Comparison of ENCODE assay signal across 9 mouse cellular contexts in the genomic region with DNA sequence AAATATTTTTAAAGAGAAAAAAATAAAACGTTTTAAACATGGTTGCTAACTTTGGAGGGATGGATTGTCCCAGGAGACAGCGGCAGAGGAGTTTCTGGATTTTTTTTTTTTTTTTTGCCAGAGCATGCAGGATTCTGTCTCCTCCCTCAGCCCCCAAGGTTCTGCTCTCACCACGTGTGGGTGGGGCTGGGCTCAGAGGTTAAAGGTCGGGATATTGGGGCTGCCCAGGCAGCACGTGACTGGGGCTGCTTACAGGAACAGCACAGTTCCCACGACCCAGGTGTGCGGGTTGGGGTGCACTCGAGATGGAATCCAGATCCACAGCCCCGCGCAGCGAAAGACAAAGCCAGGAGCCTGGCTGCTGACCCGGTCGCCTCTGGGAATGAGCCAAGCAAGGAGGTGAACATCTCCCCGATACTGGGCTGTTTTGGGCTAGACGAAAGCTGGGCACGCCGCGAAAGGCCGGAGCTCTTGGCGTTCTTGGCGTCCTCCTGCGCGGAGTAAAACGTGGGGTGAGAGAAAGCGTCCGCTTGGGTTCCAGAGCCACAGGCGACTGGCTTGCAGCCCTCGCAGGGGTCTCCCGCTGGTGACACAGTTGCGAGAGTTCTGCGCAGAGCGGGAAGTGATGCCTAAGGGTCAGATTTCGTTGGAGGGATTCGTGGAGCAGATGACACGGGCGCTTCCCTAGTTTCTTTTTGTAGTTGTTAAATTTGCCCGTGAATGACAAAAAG. TPM values are rescaled to one million over a fixed set of nuclear protein-coding genes. Genes with fewer than 3 reads are reported as not detected.
DNase-seq lines count a peak whose midpoint lies in the region; ATAC-seq and TF ChIP-seq lines count a peak whose summit lies in the region.
"Had no signal": no experiment of that assay in that cellular context is flagged by ENCODE, and none has a peak within 500 bp of the region (broad histone marks: within the 10 kb centered on the region; RNA-seq: fewer than 3 reads in every experiment).

No protein-coding gene starts in this region.

- no peak overlapping the region for H3K4me2 ChIP-seq in kidney, embryonic 14.5 days (replicated peaks; ENCODE audit: low read depth, low read length)

- peaks cover 20% of the 10 kb centered on the region; the same call in 1 of the 2 replicates for H3K4me1 ChIP-seq in kidney, embryonic 14.5 days (ENCODE audit: control insufficient read depth, insufficient read depth, low read length)
- peaks cover 56% of the 10 kb centered on the region for H3K4me1 ChIP-seq in hindbrain, embryonic 10.5 days (replicated peaks)

- H3K9ac ChIP-seq in kidney, embryonic 14.5 days (ENCODE audit: low read depth, low read length), result no peak overlapping the region

- H3K27ac ChIP-seq in kidney, embryonic 14.5 days (ENCODE audit: low read depth, low read length), result no peak overlapping the region
- 0 out of 2 replicates have a peak overlapping the region, but pooled peaks have one; percentile 56 for H3K27ac ChIP-seq in hindbrain, embryonic 10.5 days

- H3K27me3 ChIP-seq in kidney, embryonic 14.5 days (ENCODE audit: control insufficient read depth, insufficient read depth, low read length), result peaks cover 76% of the 10 kb centered on the region
- H3K27me3 ChIP-seq in hindbrain, embryonic 10.5 days (ENCODE audit: insufficient read depth, poor library complexity, severe bottlenecking), result peaks cover 79% of the 10 kb centered on the region

- no peak for DNase-seq in kidney, adult 8-10 months
- peak; percentile 43 for DNase-seq in brain, embryonic 14.5 days (ENCODE audit: low read depth)
- peak; percentile 66 for DNase-seq in hindbrain, embryonic 10.5 days (ENCODE audit: low spot score)
- DNase-seq in mesoderm, embryonic 11.5 days (ENCODE audit: low read depth, low spot score), result peak; percentile 35
- no peak for DNase-seq in c-Kit-positive CD71-positive TER-119-positive erythroid progenitor cells, embryonic 14.5 days (ENCODE audit: low spot score)
- no peak for DNase-seq in right cerebral cortex, postnatal 14 days

- H3K4me3 ChIP-seq in kidney, embryonic 14.5 days (ENCODE audit: low read length), result peak overlapping the region; percentile 9
- peak overlapping the region; percentile 36 for H3K4me3 ChIP-seq in hindbrain, embryonic 10.5 days

- H3K36me3 ChIP-seq in kidney, embryonic 14.5 days (ENCODE audit: control insufficient read depth, insufficient read depth, low read length), result peaks cover 4% of the 10 kb centered on the region; the same call in 1 of the 2 replicates
- peaks cover under 1% of the 10 kb centered on the region; the same call in 1 of the 2 replicates for H3K36me3 ChIP-seq in hindbrain, embryonic 10.5 days

- WGBS in kidney, embryonic 14.5 days, result under 1% methylated on average over 37 of the region's 37 CpGs
- under 1% methylated on average over 37 of the region's 37 CpGs for WGBS in hindbrain, embryonic 10.5 days

- TF ChIP-seq CTCF in brain, embryonic 14.5 days (IDR thresholded peaks at IDR 0.05; ENCODE audit: borderline replicate concordance, extremely low read depth, insufficient read depth, insufficient read length), result no peak

- H3K9me3 ChIP-seq in kidney, embryonic 14.5 days (ENCODE audit: control insufficient read depth, low read length), result no peaks in the 10 kb centered on the region
- no peaks in the 10 kb centered on the region for H3K9me3 ChIP-seq in hindbrain, embryonic 10.5 days

- ATAC-seq in kidney, embryonic 14.5 days (ENCODE audit: low FRiP score, low TSS enrichment), result no peak
- ATAC-seq in erythroblast, adult 5-6 weeks (replicated peaks; ENCODE audit: low FRiP score, poor library complexity, severe bottlenecking), result no peak

- no peak for TF ChIP-seq POLR2A in brain, embryonic 14.5 days (IDR thresholded peaks at IDR 0.05; ENCODE audit: borderline replicate concordance, extremely low read depth, insufficient read depth, insufficient read length, poor library complexity, severe bottlenecking)

RNA-seq across cellular contexts. Expression of a gene that starts 3.3 kb away (rescaled TPM):
- 241 and 263 TPM in 2 replicates for polyA plus RNA-seq in kidney, embryonic 14.5 days (2014; fragmentation: Nextera tagmentation; extraction: Ambion mirVana)
- 147 and 194 TPM in 2 replicates for polyA plus RNA-seq in brain, embryonic 14.5 days (2012; rRNA removed)
- 306 and 322 TPM in 2 replicates for polyA plus RNA-seq in hindbrain, embryonic 10.5 days (2016; fragmentation: Nextera tagmentation; extraction: Ambion mirVana)
- total RNA-seq in erythroblast, adult 5-6 weeks (2015; ENCODE audit: low replicate concordance), result 44.7 and 58.2 TPM in 2 replicates
- 30.2 and 31.6 TPM in 2 replicates for total RNA-seq in erythroblast, adult 5-6 weeks (2017; ENCODE audit: low replicate concordance)

RNA-seq across cellular contexts. Expression of a gene that starts 8.1 kb away (rescaled TPM):
- not detected in 2 replicates for polyA plus RNA-seq in kidney, embryonic 14.5 days (2014; fragmentation: Nextera tagmentation; extraction: Ambion mirVana)
- 2.3 and 3.0 TPM in 2 replicates for polyA plus RNA-seq in brain, embryonic 14.5 days (2012; rRNA removed)
- polyA plus RNA-seq in hindbrain, embryonic 10.5 days (2016; fragmentation: Nextera tagmentation; extraction: Ambion mirVana), result 0.91 and 1.2 TPM in 2 replicates
- not detected in 2 replicates for total RNA-seq in erythroblast, adult 5-6 weeks (2015; ENCODE audit: low replicate concordance)
- total RNA-seq in erythroblast, adult 5-6 weeks (2017; ENCODE audit: low replicate concordance), result not detected in 2 replicates
- total RNA-seq: layer of hippocampus, postnatal 10 days had no signal

RNA-seq across cellular contexts. Expression of a gene that starts 14.0 kb away (rescaled TPM):
- not detected in 2 replicates for polyA plus RNA-seq in kidney, embryonic 14.5 days (2014; fragmentation: Nextera tagmentation; extraction: Ambion mirVana)
- polyA plus RNA-seq in brain, embryonic 14.5 days (2012; rRNA removed), result 3.1 and 3.5 TPM in 2 replicates
- polyA plus RNA-seq in hindbrain, embryonic 10.5 days (2016; fragmentation: Nextera tagmentation; extraction: Ambion mirVana), result 0.61 and 0.93 TPM in 2 replicates
- not detected in 2 replicates for total RNA-seq in erythroblast, adult 5-6 weeks (2015; ENCODE audit: low replicate concordance)
- total RNA-seq in erythroblast, adult 5-6 weeks (2017; ENCODE audit: low replicate concordance), result not detected in 2 replicates
- total RNA-seq: layer of hippocampus, postnatal 10 days had no signal

Comparison
In these comparisons a context has a peak if more than half of its experiments do, and no peak if none do; other contexts are left out.
1. DNase-seq: peak in brain, embryonic 14.5 days (single experiment), hindbrain, embryonic 10.5 days (single experiment) and mesoderm, embryonic 11.5 days (single experiment); none in kidney, adult 8-10 months (0 of 2), c-Kit-positive CD71-positive TER-119-positive erythroid progenitor cells, embryonic 14.5 days (single experiment) and right cerebral cortex, postnatal 14 days (single experiment).